Mouse (Mus musculus) heart, adult 2 months (tissue): ENCODE data around the gene Stat5b.

Experiments used
- CTCF ChIP-seq: fragments of 200-600 bp; IDR thresholded peaks from 2 replicates; pipeline ENCODE4 v1.8.1; 2022; ENCODE audit warnings: antibody characterized with exemption, mild to moderate bottlenecking, moderate library complexity
- EP300 ChIP-seq: fragments of 200-500 bp; IDR thresholded peaks from 2 replicates; pipeline ENCODE4 v1.6.1; 2011; ENCODE audit warnings: low read depth, low read length, control low read depth; ENCODE audit not compliant: insufficient read depth
- POLR2A ChIP-seq: fragments of 200-500 bp; IDR thresholded peaks from 2 replicates; pipeline ENCODE4 v1.6.1; 2011; ENCODE audit warnings: mild to moderate bottlenecking, low read depth, low read length, control low read depth; ENCODE audit not compliant: insufficient read depth

- no peak for TF ChIP-seq EP300
- no peak for TF ChIP-seq CTCF
- TF ChIP-seq POLR2A, result no peak
Measured at GRCm38 (mm10) chr11:100823543-100824313, 26.8 kb downstream of the Stat5b start.
